Mouse (Mus musculus): Measurements from ENCODE around the gene Sec63. TPM values are rescaled to one million over a fixed set of nuclear protein-coding genes. Genes with fewer than 3 reads are reported as not detected.

Gene Sec63
- polyA plus RNA-seq (2016; fragmentation: Nextera tagmentation; extraction: Ambion mirVana), result 29.3 and 33.8 TPM in 2 replicates

DNA sequence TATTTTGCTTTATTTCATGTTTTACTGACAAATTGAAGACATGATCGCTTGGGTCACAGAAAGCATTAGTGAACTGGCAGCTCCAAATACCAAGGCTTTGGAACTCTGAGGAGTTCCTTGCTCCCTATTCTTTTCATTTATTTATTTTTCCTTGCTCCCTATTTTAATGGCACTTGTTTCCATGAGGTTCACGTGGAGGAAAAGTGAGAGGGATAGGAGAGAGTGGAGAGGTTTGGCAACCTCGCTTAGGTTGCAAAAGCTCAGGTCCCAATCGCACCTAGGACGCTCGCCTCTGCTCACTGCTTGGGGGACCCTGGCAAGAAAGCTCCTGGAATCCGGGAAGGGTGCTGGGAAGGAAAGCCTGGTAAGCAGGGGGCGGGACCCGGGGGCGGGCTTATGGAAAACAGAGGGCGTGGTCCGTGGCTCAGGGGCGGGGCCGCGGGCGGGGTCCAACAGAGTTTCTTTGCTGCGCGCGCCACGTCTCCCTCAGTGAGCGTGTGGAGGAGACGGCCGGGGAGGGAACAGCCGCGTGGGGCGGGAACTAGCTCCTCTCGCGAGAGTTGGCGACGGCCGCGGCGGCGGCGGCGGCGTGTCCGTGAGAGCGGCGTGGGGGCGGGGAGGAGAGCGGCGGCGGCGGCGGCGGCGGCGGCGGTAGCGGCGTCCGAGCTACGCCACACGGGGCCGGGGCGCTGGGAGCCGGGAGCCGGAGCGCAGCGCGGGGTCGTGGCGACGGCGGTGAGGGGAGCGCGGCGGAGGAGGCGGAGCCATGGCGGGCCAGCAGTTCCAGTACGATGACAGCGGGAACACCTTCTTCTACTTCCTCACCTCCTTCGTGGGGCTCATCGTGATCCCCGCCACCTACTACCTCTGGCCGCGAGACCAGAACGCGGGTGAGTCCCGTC is at the start of gene Sec63:
Sec63 (plus strand) TSS at position 498 of the 902 bp plus-strand sequence.
- H3K27me3 ChIP-seq (replicated peaks), result no peaks in the 10 kb centered on the region
- no peaks in the 10 kb centered on the region for H3K9me3 ChIP-seq
- peak within 1 kb of the TSS; percentile 96 for H3K4me3 ChIP-seq
- H3K27ac ChIP-seq, result peak within 1 kb of the TSS; percentile 88
- WGBS, result under 1% methylated on average over 58 of the region's 81 CpGs
- no peaks in the 10 kb centered on the region for H3K36me3 ChIP-seq
- H3K9ac ChIP-seq, result peak within 1 kb of the TSS; percentile 95
- H3K4me1 ChIP-seq, result peaks cover 20% of the 10 kb centered on the region
- H3K4me2 ChIP-seq (replicated peaks), result peak within 1 kb of the TSS; percentile 78
- peak; percentile 96 for ATAC-seq (ENCODE audit: low FRiP score, low read depth)

DNA sequence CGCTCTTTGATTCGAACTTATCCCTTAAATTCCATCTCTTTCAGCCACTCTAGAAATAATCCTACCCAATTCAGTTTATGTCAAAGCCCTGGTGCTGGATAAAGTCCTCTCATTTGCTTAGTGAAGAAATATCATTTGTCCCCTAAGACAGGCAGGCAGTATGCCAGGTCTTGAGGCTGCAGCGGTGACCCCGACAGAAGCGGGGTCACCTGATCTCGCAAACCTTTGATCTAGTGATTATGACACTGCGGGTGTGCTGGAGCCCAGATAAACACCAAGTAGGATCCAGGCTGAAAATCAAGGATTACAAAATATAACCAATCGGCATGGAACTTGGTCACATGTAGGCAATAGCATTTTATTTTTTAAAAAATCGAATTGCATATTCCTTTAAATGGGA is 46.6 kb upstream of the Sec63 start:
- H3K27me3 ChIP-seq (replicated peaks), result no peaks in the 10 kb centered on the region
- 0 out of 2 replicates have a peak, but pooled peaks cover 10% of the 10 kb centered on the region for H3K4me1 ChIP-seq
- no peak overlapping the region for H3K27ac ChIP-seq
- 14% methylated on average over 9 of the region's 9 CpGs for WGBS
- no peak for ATAC-seq (ENCODE audit: low FRiP score, low read depth)
- H3K4me2 ChIP-seq (replicated peaks), result no peak overlapping the region
- H3K9me3 ChIP-seq, result no peaks in the 10 kb centered on the region
- no peaks in the 10 kb centered on the region for H3K36me3 ChIP-seq
- no peak overlapping the region for H3K4me3 ChIP-seq
- H3K9ac ChIP-seq, result no peak overlapping the region

- 0 out of 2 replicates have a peak, but pooled peaks have one; percentile 25 for ATAC-seq (ENCODE audit: low FRiP score, low read depth)
- Histone ChIP-seq H3K9ac (no peak overlapping the region), H3K9me3 (no peaks in the 10 kb centered on the region), H3K27me3 (replicated peaks) (no peaks in the 10 kb centered on the region), H3K4me3 (no peak overlapping the region), H3K4me2 (replicated peaks) (peak overlapping the region; percentile 45), H3K36me3 (no peaks in the 10 kb centered on the region), H3K27ac (no peak overlapping the region), H3K4me1 (0 out of 2 replicates have a peak, but pooled peaks cover 10% of the 10 kb centered on the region)
- 14% methylated on average over 19 of the region's 19 CpGs for WGBS
Observed at GRCm38 (mm10) chr10:42715366-42716035, 45.8 kb upstream of the Sec63 start.

DNA sequence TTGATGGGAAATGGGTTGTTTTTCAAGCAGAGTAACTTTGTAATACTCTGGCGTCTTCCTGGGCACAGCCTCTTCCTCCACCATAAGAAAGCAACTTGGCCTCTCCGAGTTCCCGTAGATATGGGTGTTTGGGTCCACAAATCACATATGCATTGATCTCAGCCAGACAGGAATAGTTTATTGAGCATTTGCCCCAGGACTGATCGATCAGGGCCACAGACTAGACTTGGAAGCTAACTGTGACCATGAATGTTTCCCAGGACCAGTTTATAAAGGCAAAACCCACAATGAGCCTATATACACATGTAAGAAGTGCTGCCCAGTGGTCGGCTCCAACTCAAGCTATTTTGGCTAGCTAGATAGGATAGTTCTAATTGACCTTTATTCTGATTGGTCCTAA is 39.2 kb upstream of the Sec63 start:
- no peak overlapping the region for H3K4me3 ChIP-seq
- H3K4me2 ChIP-seq (replicated peaks), result no peak overlapping the region
- no peaks in the 10 kb centered on the region for H3K4me1 ChIP-seq
- H3K9ac ChIP-seq, result no peak overlapping the region
- no peaks in the 10 kb centered on the region for H3K36me3 ChIP-seq
- H3K9me3 ChIP-seq, result no peaks in the 10 kb centered on the region
- H3K27ac ChIP-seq, result no peak overlapping the region
- no peaks in the 10 kb centered on the region for H3K27me3 ChIP-seq (replicated peaks)
- WGBS, result 91% methylated on average over 5 of the region's 5 CpGs
- no peak for ATAC-seq (ENCODE audit: low FRiP score, low read depth)

DNA sequence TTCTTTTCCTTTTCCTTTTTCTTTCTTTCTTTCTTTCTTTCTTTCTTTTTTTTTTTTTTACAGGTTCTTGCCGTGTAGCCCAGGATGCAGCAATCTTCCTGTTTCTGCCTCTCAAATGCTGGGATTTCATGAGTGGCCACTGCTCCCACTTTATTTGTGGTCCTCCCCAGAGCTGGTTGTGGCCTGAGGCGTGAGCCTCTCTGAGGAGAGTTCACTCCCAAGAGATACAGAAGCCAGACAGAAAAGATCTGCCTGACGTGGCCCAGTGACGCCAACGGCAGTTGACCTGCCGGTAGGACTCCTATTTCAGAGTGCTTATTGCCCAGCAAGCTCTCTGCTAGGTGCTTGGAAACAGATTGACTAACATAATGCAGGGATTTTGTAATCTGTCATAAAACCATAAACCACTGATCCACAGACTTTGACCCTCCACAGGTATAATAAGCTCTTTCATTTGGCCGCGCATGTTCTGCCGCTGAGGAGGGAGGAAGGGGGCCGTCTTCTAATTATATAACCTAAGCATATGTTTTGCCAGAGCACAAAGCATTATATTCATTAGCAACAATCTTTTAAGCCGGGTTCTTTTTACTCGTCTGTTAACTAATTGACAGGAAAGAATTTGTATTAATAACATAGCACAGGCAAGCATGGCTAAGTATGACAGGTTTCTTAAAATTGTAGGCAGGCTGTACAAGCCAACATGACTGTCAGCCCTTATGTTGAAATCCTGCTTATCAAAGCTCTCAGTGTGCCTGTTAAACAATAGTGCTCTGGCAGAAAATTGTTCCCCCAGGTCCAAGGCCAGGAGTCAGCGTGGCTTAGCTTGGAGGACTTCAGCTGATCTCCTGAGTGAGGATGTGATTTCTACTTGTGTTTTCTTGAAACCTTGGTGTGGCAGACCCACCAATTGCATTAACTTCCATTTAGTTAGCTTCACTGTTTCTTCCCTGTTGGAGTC is 37.7 kb upstream of the Sec63 start:
- Histone ChIP-seq H3K36me3 (no peaks in the 10 kb centered on the region), H3K9ac (no peak overlapping the region), H3K4me1 (no peaks in the 10 kb centered on the region), H3K9me3 (no peaks in the 10 kb centered on the region), H3K27me3 (replicated peaks) (no peaks in the 10 kb centered on the region), H3K4me2 (replicated peaks) (no peak overlapping the region), H3K27ac (no peak overlapping the region), H3K4me3 (no peak overlapping the region)
- 63% methylated on average over 13 of the region's 13 CpGs for WGBS
- no peak for ATAC-seq (ENCODE audit: low FRiP score, low read depth)

DNA sequence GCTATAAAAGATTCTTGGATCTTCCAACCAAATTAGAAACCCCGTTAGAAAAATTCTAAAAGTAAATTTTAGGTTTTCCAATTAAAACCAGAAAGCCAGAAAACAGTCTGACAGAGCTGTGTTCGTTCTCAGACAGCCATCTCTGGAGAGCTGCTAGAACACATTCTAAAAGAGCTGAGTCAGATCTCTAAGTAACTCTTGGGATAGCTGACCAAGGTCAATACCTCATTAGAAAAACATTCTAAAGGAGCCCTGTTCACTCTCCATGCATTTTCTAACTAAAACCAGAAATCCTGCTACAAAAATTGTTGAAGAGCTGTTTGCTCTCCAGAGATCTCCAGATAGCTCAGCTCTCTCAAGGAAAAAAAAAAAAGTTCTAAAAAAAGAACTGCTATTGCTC is 31.7 kb upstream of the Sec63 start:
- no peaks in the 10 kb centered on the region for H3K4me1 ChIP-seq
- no peaks in the 10 kb centered on the region for H3K9me3 ChIP-seq
- ATAC-seq (ENCODE audit: low FRiP score, low read depth), result no peak
- H3K4me3 ChIP-seq, result no peak overlapping the region
- H3K4me2 ChIP-seq (replicated peaks), result no peak overlapping the region
- WGBS, result 81% methylated on average over 2 of the region's 2 CpGs
- no peaks in the 10 kb centered on the region for H3K36me3 ChIP-seq
- no peaks in the 10 kb centered on the region for H3K27me3 ChIP-seq (replicated peaks)
- H3K27ac ChIP-seq, result no peak overlapping the region
- H3K9ac ChIP-seq, result no peak overlapping the region

DNA sequence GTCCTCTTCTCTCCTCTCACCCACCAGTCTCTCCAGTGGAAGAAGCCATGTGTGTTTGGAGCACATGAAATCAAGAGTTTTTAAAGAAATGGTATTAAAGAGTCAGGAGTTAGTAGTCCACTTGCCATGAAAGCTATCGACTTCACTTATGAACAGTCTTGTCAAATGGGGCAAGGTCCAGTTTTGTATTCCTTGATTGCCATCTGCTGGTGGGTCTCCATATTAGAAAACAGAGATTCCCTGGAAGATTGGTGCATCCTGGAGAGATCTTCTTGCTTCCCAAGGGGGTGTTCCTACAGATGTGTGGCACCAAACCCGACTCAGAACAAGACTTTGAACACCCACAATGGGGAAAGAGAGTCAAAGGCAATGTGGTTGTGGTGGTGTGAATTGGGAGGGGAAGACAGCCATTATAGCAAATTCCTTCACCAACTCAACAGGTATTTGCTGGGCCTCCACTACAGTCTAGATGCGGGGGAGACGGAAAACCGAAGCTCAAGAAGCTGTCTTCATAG is 26.7 kb upstream of the Sec63 start:
- Histone ChIP-seq H3K4me1 (no peaks in the 10 kb centered on the region), H3K4me3 (no peak overlapping the region), H3K27ac (no peak overlapping the region), H3K27me3 (replicated peaks) (no peaks in the 10 kb centered on the region), H3K9ac (no peak overlapping the region), H3K9me3 (no peaks in the 10 kb centered on the region), H3K4me2 (replicated peaks) (no peak overlapping the region), H3K36me3 (no peaks in the 10 kb centered on the region)
- 73% methylated on average over 5 of the region's 5 CpGs for WGBS
- no peak for ATAC-seq (ENCODE audit: low FRiP score, low read depth)

GRCm38 (mm10) chr10:42751813-42752212 is 9.5 kb upstream of the Sec63 start:
- no peak overlapping the region for H3K4me2 ChIP-seq (replicated peaks)
- no peak for ATAC-seq (ENCODE audit: low FRiP score, low read depth)
- no peaks in the 10 kb centered on the region for H3K4me1 ChIP-seq
- H3K4me3 ChIP-seq, result no peak overlapping the region
- H3K27me3 ChIP-seq (replicated peaks), result no peaks in the 10 kb centered on the region
- 40% methylated on average over 10 of the region's 10 CpGs for WGBS
- H3K9ac ChIP-seq, result no peak overlapping the region
- H3K36me3 ChIP-seq, result no peaks in the 10 kb centered on the region
- H3K27ac ChIP-seq, result no peak overlapping the region
- H3K9me3 ChIP-seq, result no peaks in the 10 kb centered on the region

DNA sequence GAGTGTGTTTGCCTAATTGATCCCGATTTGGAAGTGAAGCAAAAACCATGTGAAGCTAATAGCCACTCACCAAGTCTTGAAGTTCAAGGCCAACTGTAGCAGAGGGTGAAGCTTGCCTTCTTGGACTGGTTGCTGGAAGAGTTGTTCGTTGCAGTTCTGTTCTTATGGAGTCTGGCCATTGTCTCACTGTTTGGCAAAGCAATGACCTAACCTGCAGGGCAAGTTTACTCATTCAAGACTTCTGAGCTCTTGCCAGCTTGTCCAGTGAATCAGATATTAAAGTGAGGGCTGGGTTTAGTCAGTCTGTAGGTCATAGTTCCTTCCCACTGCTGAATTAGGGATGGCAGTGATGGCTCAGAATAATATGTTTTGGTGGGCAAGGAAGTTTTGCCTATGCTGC is 7.0 kb upstream of the Sec63 start:
- no peak for ATAC-seq (ENCODE audit: low FRiP score, low read depth)
- no peak overlapping the region for H3K4me3 ChIP-seq
- H3K4me1 ChIP-seq, result no peaks in the 10 kb centered on the region
- H3K9me3 ChIP-seq, result no peaks in the 10 kb centered on the region
- H3K36me3 ChIP-seq, result no peaks in the 10 kb centered on the region
- H3K9ac ChIP-seq, result no peak overlapping the region
- no peaks in the 10 kb centered on the region for H3K27me3 ChIP-seq (replicated peaks)
- 79% methylated on average over 2 of the region's 2 CpGs for WGBS
- no peak overlapping the region for H3K4me2 ChIP-seq (replicated peaks)
- no peak overlapping the region for H3K27ac ChIP-seq

GRCm38 (mm10) chr10:42759741-42760140 is 1.6 kb upstream of the Sec63 start:
- no peak for ATAC-seq (ENCODE audit: low FRiP score, low read depth)
- WGBS, result 93% methylated on average over 4 of the region's 4 CpGs
- no peak overlapping the region for H3K27ac ChIP-seq
- H3K9me3 ChIP-seq, result no peaks in the 10 kb centered on the region
- H3K9ac ChIP-seq, result no peak overlapping the region
- no peak overlapping the region for H3K4me3 ChIP-seq
- H3K36me3 ChIP-seq, result no peaks in the 10 kb centered on the region
- no peak overlapping the region for H3K4me2 ChIP-seq (replicated peaks)
- peaks cover 18% of the 10 kb centered on the region for H3K4me1 ChIP-seq
- no peaks in the 10 kb centered on the region for H3K27me3 ChIP-seq (replicated peaks)

- 64% methylated on average over 8 of the region's 8 CpGs for WGBS
Observed at GRCm38 (mm10) chr10:42760329-42760728, 967 bp upstream of the Sec63 start.

More at GRCm38 (mm10) chr10:42760329-42760728, 967 bp upstream of the Sec63 start:
- Histone ChIP-seq H3K4me2 (replicated peaks) (no peak overlapping the region), H3K27ac (no peak overlapping the region), H3K4me3 (no peak overlapping the region), H3K27me3 (replicated peaks) (no peaks in the 10 kb centered on the region), H3K4me1 (peaks cover 20% of the 10 kb centered on the region), H3K9ac (no peak overlapping the region), H3K36me3 (no peaks in the 10 kb centered on the region), H3K9me3 (no peaks in the 10 kb centered on the region)
- no peak for ATAC-seq (ENCODE audit: low FRiP score, low read depth)
